Mouse (Mus musculus) midbrain, embryonic 14.5 days (tissue): ENCODE data around the gene Mcm8. TPM values are rescaled to one million over a fixed set of nuclear protein-coding genes. Genes with fewer than 3 reads are reported as not detected.

Experiments
- ATAC-seq: fragments of 200-750 bp; cut with Nextera tagmentation; 2 replicates; pipeline ENCODE4 v1.8.0; 2017; ENCODE audit warnings: moderate number of reproducible peaks, moderate library complexity; ENCODE audit not compliant: low FRiP score, low TSS enrichment
- DNase-seq: peaks from one replicate; pipeline ENCODE4 v3.0.0-alpha.2; 2015
- H3K27ac ChIP-seq: fragments of 300-500 bp; sonication (generic); replicated peaks from 2 replicates; pipeline ENCODE4 v1.5.1; 2014; ENCODE audit warnings: mild to moderate bottlenecking, low read depth, low read length, moderate library complexity
- H3K27me3 ChIP-seq: fragments of 300-500 bp; sonication (generic); 2 replicates; pipeline ENCODE4 v1.6.1; 2014; ENCODE audit warnings: low read length, control low read depth, mixed read lengths; ENCODE audit not compliant: control insufficient read depth, insufficient read depth
- H3K36me3 ChIP-seq: fragments of 300-500 bp; sonication (generic); 2 replicates; pipeline ENCODE4 v1.6.1; 2014; ENCODE audit warnings: low read length, control low read depth; ENCODE audit not compliant: control insufficient read depth, insufficient read depth
- H3K4me1 ChIP-seq: fragments of 300-500 bp; sonication (generic); 2 replicates; pipeline ENCODE4 v1.6.1; 2014; ENCODE audit warnings: mild to moderate bottlenecking, antibody characterized with exemption, low read length, control low read depth; ENCODE audit not compliant: control insufficient read depth, insufficient read depth
- H3K4me2 ChIP-seq: fragments of 300-500 bp; sonication (generic); 2 replicates; pipeline ENCODE4 v1.6.1; 2014; ENCODE audit warnings: mild to moderate bottlenecking, low read length, moderate library complexity
- H3K4me3 ChIP-seq: fragments of 300-500 bp; sonication (generic); replicated peaks from 2 replicates; pipeline ENCODE4 v1.5.1; 2014; ENCODE audit warnings: low read depth, low read length
- H3K9ac ChIP-seq: fragments of 300-500 bp; sonication (generic); replicated peaks from 2 replicates; pipeline ENCODE4 v1.6.1; 2014; ENCODE audit warnings: mild to moderate bottlenecking, low read length, moderate library complexity
- H3K9me3 ChIP-seq: fragments of 300-500 bp; sonication (generic); 2 replicates; pipeline ENCODE4 v1.6.1; 2016; ENCODE audit warnings: low read length, control low read depth, mixed read lengths; ENCODE audit not compliant: control insufficient read depth
- WGBS: fragments of 180-500 bp; shearing (Covaris S2); extraction: QIAGEN DNeasy Blood & Tissue Kit; methylation state at CpG from one replicate; pipeline ENCODE4 v1.1.7; 2014; 5-methylcytosine and 5-hydroxymethylcytosine counted together
- polyA plus RNA-seq: library from polyadenylated mRNA; unstranded; fragments of >200 nt; fragmentation: Nextera tagmentation; extraction: Ambion mirVana; gene quantifications from 2 replicates; pipeline ENCODE4 v1.2.1, GENCODE M21; 2014

Mcm8 gene
- polyA plus RNA-seq: 4.6 and 7.1 TPM in 2 replicates

DNA sequence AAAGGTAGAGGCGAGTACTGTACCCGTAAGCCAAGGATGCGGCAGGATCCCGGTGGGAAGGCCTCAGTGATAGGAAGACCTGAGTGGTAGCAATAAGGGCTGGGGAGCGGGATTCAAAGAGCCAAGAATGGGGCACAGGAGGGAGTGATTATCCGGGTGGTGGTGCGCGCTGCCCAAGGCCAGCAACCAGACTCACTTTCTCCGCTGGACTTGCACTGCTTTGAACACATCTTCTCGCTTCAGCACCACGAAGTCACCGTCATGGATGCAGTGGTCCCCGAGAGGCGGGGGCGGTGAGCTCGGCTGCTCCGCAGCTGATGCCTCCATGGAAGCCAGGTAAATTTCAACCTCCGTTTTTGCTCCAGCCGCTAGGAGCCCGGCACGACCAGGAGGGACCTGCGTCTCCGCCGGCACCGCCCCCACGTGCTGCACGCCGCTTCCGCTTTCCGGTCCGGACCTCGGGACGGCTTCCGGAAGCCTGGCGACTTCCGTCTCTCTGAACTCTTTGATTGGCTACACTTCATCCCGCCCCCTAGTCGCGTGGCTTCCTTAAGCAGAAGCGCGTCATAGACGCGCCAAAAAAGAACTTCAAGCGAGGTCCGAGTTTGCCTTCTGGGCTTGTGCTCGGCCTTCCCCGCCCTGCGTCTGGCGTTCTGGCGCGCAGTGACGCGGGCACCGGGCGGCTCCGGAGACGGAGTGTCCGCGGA lies at the start of gene Mcm8, which contains the start of gene Trmt6:
Gene Mcm8, plus strand, starts transcription at position 534 of the 707 bp plus-strand sequence.
Gene Trmt6, minus strand, starts transcription at position 448 of the 707 bp plus-strand sequence.
- 0 out of 2 replicates have a peak within 1 kb of the TSS, but pooled peaks have one; percentile 52 for H3K27ac ChIP-seq
- DNase-seq: peak; percentile 98
- H3K4me2 ChIP-seq: peak within 1 kb of the TSS; percentile 90
- no peaks in the 10 kb centered on the region for H3K9me3 ChIP-seq
- H3K27me3 ChIP-seq: no peaks in the 10 kb centered on the region
- peaks cover 8% of the 10 kb centered on the region for H3K4me1 ChIP-seq
- under 1% methylated on average over 59 of the region's 59 CpGs for WGBS
- peak within 1 kb of the TSS; percentile 78 for H3K4me3 ChIP-seq
- H3K9ac ChIP-seq: peak within 1 kb of the TSS; percentile 69
- peak; percentile 100 for ATAC-seq
- H3K36me3 ChIP-seq: peaks cover 19% of the 10 kb centered on the region

DNA sequence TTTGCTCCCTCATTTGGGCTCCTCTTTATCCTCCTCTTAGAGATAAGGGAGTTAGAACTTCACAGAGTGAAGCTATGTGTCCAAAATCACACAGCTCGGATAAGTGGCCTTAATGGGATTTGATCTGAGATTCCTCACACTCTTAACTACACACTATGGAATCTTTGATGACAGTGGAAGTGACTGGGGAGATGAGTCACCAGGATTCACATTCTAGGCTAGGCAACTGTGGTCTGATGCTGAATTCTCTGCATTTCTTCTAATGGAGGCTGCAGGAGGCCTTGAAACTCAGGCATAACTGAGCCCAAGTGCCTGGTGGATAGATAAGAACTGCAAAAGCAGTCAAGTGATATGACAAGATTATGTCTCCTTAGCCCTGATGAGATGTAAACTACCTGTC lies 45.1 kb upstream of the Mcm8 start:
- no peak overlapping the region for H3K4me2 ChIP-seq
- WGBS: 75% methylated on average over 1 of the region's 1 CpGs
- no peaks in the 10 kb centered on the region for H3K4me1 ChIP-seq
- H3K27ac ChIP-seq: no peak overlapping the region
- no peaks in the 10 kb centered on the region for H3K36me3 ChIP-seq
- H3K4me3 ChIP-seq: no peak overlapping the region
- no peak overlapping the region for H3K9ac ChIP-seq
- H3K27me3 ChIP-seq: no peaks in the 10 kb centered on the region
- no peaks in the 10 kb centered on the region for H3K9me3 ChIP-seq
- no peak for ATAC-seq
- DNase-seq: no peak

- peaks cover 13% of the 10 kb centered on the region for H3K4me1 ChIP-seq
- peak within 1 kb of the TSS; percentile 51 for H3K4me3 ChIP-seq
- H3K27ac ChIP-seq: peak within 1 kb of the TSS; percentile 97
- no peaks in the 10 kb centered on the region for H3K9me3 ChIP-seq
- peak within 1 kb of the TSS; percentile 61 for H3K4me2 ChIP-seq
- H3K9ac ChIP-seq: peak within 1 kb of the TSS; percentile 87
- H3K27me3 ChIP-seq: no peaks in the 10 kb centered on the region
- WGBS: 4% methylated on average over 4 of the region's 4 CpGs
- DNase-seq (no peak), ATAC-seq (no peak)
- H3K36me3 ChIP-seq: no peaks in the 10 kb centered on the region
Measured at GRCm38 (mm10) chr2:132780978-132781377, 35.0 kb upstream of the Mcm8 start, which contains the start of gene Chgb. Gene Chgb, plus strand, starts transcription at chr2:132781278.

DNA sequence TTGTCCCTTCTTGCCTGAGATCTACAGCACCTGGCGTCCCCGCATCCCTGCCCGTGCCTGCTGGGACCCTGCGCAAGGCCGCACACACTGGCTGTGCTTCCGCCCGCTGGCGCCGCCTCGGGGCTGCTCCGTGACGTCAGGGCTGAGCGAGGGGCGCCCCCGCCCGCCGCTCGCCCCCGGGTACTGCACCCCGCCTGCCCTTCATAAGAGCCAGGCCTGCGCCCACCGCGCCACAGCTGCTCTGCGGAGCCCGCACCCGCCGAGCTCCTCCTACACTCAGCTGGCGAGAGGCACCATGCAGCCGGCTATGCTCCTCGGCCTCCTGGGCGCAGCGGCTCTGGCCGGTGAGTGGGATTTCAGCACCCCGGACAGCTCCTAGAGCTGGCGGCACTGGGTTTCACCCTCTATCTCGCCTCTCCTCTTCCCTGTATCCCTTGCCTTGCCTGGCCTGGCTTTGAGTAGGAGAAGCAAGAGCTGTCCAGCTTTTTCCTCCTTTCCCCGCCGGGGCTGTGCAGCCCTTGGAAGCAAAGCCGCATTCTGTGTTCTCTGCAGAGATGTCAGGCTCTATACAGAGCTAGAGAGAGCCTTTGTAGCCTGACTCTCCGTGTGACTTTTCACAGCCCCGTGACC lies 34.4 kb upstream of the Mcm8 start:
- peak overlapping the region; percentile 87 for H3K9ac ChIP-seq
- no peaks in the 10 kb centered on the region for H3K27me3 ChIP-seq
- peak overlapping the region; percentile 61 for H3K4me2 ChIP-seq
- under 1% methylated on average over 41 of the region's 41 CpGs for WGBS
- peak; percentile 92 for DNase-seq
- peak overlapping the region; percentile 97 for H3K27ac ChIP-seq
- no peaks in the 10 kb centered on the region for H3K36me3 ChIP-seq
- peak overlapping the region; percentile 51 for H3K4me3 ChIP-seq
- peak; percentile 96 for ATAC-seq
- H3K9me3 ChIP-seq: no peaks in the 10 kb centered on the region
- H3K4me1 ChIP-seq: peaks cover 13% of the 10 kb centered on the region

- Histone ChIP-seq H3K9ac (no peak overlapping the region), H3K27me3 (no peaks in the 10 kb centered on the region), H3K4me3 (no peak overlapping the region), H3K4me1 (peaks cover 6% of the 10 kb centered on the region; the same call in 1 of the 2 replicates), H3K36me3 (peaks cover 3% of the 10 kb centered on the region; the same call in 1 of the 2 replicates), H3K9me3 (no peaks in the 10 kb centered on the region), H3K27ac (no peak overlapping the region), H3K4me2 (peak overlapping the region; percentile 15; the same call in 1 of the 2 replicates)
- no peak for ATAC-seq
- no peak for DNase-seq
- WGBS: 78% methylated on average over 6 of the region's 6 CpGs
Measured at GRCm38 (mm10) chr2:132784039-132784438, 31.9 kb upstream of the Mcm8 start.

DNA sequence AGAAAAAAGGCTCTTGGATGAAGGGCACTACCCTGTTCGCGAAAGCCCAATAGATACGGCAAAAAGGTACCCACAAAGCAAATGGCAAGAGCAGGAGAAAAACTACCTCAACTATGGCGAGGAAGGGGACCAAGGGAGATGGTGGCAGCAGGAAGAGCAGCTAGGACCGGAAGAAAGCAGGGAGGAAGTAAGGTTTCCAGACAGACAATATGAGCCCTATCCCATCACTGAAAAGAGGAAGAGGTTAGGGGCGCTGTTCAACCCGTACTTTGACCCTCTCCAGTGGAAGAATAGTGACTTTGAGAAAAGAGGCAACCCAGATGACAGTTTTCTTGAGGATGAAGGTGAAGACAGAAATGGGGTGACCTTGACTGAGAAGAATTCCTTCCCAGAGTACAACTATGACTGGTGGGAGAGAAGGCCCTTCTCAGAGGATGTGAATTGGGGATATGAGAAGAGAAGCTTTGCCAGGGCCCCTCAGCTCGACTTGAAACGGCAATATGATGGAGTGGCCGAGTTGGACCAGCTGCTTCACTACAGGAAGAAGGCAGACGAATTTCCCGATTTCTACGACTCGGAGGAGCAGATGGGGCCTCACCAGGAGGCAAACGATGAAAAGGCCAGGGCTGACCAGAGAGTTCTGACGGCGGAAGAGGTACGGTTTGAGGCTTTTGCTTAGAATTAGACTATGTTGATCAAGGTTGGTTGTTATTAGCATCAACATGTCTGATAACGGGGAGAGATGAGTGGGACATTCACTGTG lies 22.3 kb upstream of the Mcm8 start:
- no peaks in the 10 kb centered on the region for H3K4me1 ChIP-seq
- ATAC-seq (no peak), DNase-seq (no peak)
- no peak overlapping the region for H3K4me3 ChIP-seq
- WGBS: 92% methylated on average over 19 of the region's 19 CpGs
- no peaks in the 10 kb centered on the region for H3K9me3 ChIP-seq
- no peak overlapping the region for H3K27ac ChIP-seq
- no peaks in the 10 kb centered on the region for H3K27me3 ChIP-seq
- H3K36me3 ChIP-seq: peaks cover 27% of the 10 kb centered on the region
- H3K9ac ChIP-seq: no peak overlapping the region
- H3K4me2 ChIP-seq: no peak overlapping the region

DNA sequence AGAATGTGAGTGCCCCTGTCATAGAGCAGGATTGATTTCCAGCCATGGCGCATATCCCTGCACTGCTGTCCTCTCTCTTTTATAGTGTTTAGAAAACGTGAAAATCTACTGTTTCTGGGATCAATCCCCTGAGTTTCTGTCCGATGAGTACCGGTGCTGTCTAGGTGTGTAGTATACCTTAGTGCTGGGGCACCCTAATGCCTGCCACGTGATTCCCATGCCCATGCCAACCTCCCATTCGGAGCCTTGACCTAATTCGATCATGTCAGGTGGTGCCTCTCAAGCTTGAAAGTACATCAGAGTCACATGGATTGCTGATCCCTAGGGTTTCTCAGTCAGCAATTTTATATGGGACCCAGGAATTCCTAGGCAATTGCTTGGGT lies 21.7 kb upstream of the Mcm8 start:
- no peak for ATAC-seq
- 89% methylated on average over 7 of the region's 7 CpGs for WGBS
- no peak for DNase-seq
- Histone ChIP-seq H3K4me1 (no peaks in the 10 kb centered on the region), H3K4me3 (no peak overlapping the region), H3K9me3 (no peaks in the 10 kb centered on the region), H3K9ac (no peak overlapping the region), H3K27me3 (no peaks in the 10 kb centered on the region), H3K27ac (no peak overlapping the region), H3K36me3 (peaks cover 24% of the 10 kb centered on the region), H3K4me2 (no peak overlapping the region)

GRCm38 (mm10) chr2:132802976-132803375 lies 13.0 kb upstream of the Mcm8 start:
- Histone ChIP-seq H3K4me1 (no peaks in the 10 kb centered on the region), H3K4me2 (no peak overlapping the region), H3K9ac (no peak overlapping the region), H3K27me3 (no peaks in the 10 kb centered on the region), H3K9me3 (no peaks in the 10 kb centered on the region), H3K36me3 (peaks cover 52% of the 10 kb centered on the region), H3K4me3 (no peak overlapping the region), H3K27ac (no peak overlapping the region)
- ATAC-seq: no peak
- no peak for DNase-seq
- WGBS: 88% methylated on average over 2 of the region's 2 CpGs
